Mouse (Mus musculus) MEL (cell line): Measurements from ENCODE around the gene Sox5.

Source experiments
- ELF1 ChIP-seq: IDR thresholded peaks from 2 replicates; pipeline ENCODE4 v1.6.1; 2014; ENCODE audit warnings: low read depth, mild to moderate bottlenecking, inconsistent platforms, low read length, improper control_type of control experiment, moderate library complexity
- EP300 ChIP-seq, 2 experiments: IDR thresholded peaks; 2 replicates each; pipeline ENCODE4 v1.6.1; 2011; ENCODE audit warnings: improper control_type of control experiment in 2 of 2, low read length in 2 of 2, low read depth in 1 of 2, mild to moderate bottlenecking in 1 of 2
- GATA1 ChIP-seq: IDR thresholded peaks from 2 replicates; pipeline ENCODE4 v1.6.1; 2011; ENCODE audit warnings: low read depth, low read length, improper control_type of control experiment
- POLR2AphosphoS2 ChIP-seq: IDR thresholded peaks from 2 replicates; pipeline ENCODE4 v1.6.1; 2011; ENCODE audit warnings: low read length, improper control_type of control experiment
- SMC3 ChIP-seq: IDR thresholded peaks from 2 replicates; pipeline ENCODE4 v1.6.1; 2011; ENCODE audit warnings: low read depth, low read length, improper control_type of control experiment
- TBP ChIP-seq: IDR thresholded peaks from 2 replicates; pipeline ENCODE4 v1.8.0; 2011; ENCODE audit warnings: low read depth, low read length, improper control_type of control experiment
- USF1 ChIP-seq: IDR thresholded peaks from 2 replicates; pipeline ENCODE4 v1.6.1; 2014; ENCODE audit warnings: low read depth, mild to moderate bottlenecking, inconsistent platforms, low read length, improper control_type of control experiment, moderate library complexity
- USF2 ChIP-seq, 2 experiments: IDR thresholded peaks; 2 replicates each; pipeline ENCODE4 v1.6.1; 2011 to 2012; ENCODE audit warnings: improper control_type of control experiment in 2 of 2, low read length in 2 of 2, borderline replicate concordance in 1 of 2, inconsistent platforms in 1 of 2, low read depth in 1 of 2, mild to moderate bottlenecking in 1 of 2; ENCODE audit not compliant: insufficient read depth in 1 of 2
- ZKSCAN1 ChIP-seq: IDR thresholded peaks from 2 replicates; pipeline ENCODE4 v1.6.1; 2012; ENCODE audit warnings: low read depth, mild to moderate bottlenecking, inconsistent platforms, low read length, improper control_type of control experiment, moderate library complexity

DNA sequence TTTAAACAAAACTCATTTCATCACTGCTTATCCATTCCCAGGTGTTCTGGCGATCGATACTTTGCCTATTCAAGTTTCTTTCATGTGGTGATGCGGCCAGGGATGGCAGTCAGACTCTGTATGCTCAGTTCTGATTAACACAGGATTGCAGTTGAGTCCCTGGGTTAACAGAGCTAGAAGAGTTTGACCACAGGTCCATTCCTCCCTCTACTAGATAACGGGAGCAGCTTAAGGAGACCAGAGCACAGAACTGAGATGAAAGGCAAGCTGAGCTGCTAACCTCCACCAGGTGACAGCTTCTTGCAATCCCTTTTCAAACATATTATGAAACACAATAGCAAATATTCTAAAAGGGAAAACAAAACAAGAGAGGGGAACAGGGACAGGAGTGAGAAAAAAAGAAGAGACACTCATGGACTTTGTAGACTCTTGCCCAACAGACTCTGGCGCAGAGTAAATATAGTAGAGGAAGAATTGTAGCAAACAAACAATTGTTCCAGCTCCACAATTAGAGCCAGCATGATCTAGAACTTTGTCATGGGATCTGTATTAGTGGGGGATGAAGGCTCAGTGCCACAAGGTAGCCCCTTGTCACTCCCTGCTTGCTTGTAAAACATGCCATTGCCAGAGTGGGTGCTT lies 580.3 kb downstream of the Sox5 start:
- TF ChIP-seq USF2 (IDR thresholded peaks at IDR 0.05; ENCODE audit: borderline replicate concordance in 1 of 2, insufficient read depth in 1 of 2, low read depth in 1 of 2, low read length in 2 of 2) = no peak
- TF ChIP-seq EP300 (IDR thresholded peaks at IDR 0.05; ENCODE audit: low read depth in 1 of 2, low read length in 2 of 2) = no peak
- TF ChIP-seq USF1 = no peak
- no peak for TF ChIP-seq TBP
- TF ChIP-seq POLR2AphosphoS2 = no peak
- no peak for TF ChIP-seq ZKSCAN1
- TF ChIP-seq ELF1 = no peak
- no peak for TF ChIP-seq GATA1
- no peak for TF ChIP-seq SMC3
